Mouse (Mus musculus): ENCODE data around the gene Zfp462. TPM values are rescaled to one million over a fixed set of nuclear protein-coding genes. Genes with fewer than 3 reads are reported as not detected.

Zfp462 gene
- polyA plus RNA-seq, 1 experiment, result 0.06 TPM

- Histone ChIP-seq H3K27me3 (replicated peaks) (no peaks in the 10 kb centered on the region), H3K36me3 (replicated peaks; ENCODE audit: low read length) (no peaks in the 10 kb centered on the region), H3K9me3 (peaks cover 29% of the 10 kb centered on the region), H3K4me3 (replicated peaks) (no peak overlapping the region), H3K4me1 (no peaks in the 10 kb centered on the region)
- TF ChIP-seq FLI1 (IDR thresholded peaks at IDR 0.05; ENCODE audit: low read length), result no peak
Observed at GRCm38 (mm10) chr4:55052686-55053085, 107.8 kb downstream of the Zfp462 start.

- Histone ChIP-seq H3K4me3 (replicated peaks) (no peak overlapping the region), H3K27me3 (replicated peaks) (no peaks in the 10 kb centered on the region), H3K9me3 (peaks cover 3% of the 10 kb centered on the region; the same call in 1 of the 2 replicates), H3K4me1 (no peaks in the 10 kb centered on the region), H3K36me3 (replicated peaks; ENCODE audit: low read length) (no peaks in the 10 kb centered on the region)
- TF ChIP-seq FLI1 (IDR thresholded peaks at IDR 0.05; ENCODE audit: low read length), result no peak
Observed at GRCm38 (mm10) chr4:55057666-55058455, 113.0 kb downstream of the Zfp462 start.

DNA sequence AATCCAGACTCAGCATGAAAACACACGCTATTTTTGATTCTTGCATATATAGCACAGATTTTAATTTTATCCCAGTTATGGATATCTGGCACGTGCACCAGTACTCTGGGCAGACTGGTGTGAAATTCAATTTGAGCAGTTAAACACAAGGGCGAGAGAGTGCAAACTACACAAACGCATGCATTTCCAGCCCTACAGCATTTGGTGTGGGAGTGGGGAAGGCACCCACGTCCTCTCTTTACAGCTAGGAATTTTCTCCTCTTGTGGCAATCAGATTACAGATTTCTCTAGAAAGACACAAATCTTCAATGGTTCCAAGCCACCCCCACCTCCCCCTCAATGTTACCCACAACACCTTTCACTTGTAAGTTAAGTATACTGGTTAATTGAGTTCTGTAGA lies 114.1 kb downstream of the Zfp462 start:
- H3K36me3 ChIP-seq (replicated peaks; ENCODE audit: low read length), result no peaks in the 10 kb centered on the region
- H3K4me1 ChIP-seq, result no peaks in the 10 kb centered on the region
- peaks cover 3% of the 10 kb centered on the region; the same call in 1 of the 2 replicates for H3K9me3 ChIP-seq
- no peak overlapping the region for H3K4me3 ChIP-seq (replicated peaks)
- TF ChIP-seq FLI1 (IDR thresholded peaks at IDR 0.05; ENCODE audit: low read length) (no peak), GATA1 (IDR thresholded peaks at IDR 0.05; ENCODE audit: borderline replicate concordance, low read length) (no peak)
- no peaks in the 10 kb centered on the region for H3K27me3 ChIP-seq (replicated peaks)

GRCm38 (mm10) chr4:55066341-55067170 lies 121.7 kb downstream of the Zfp462 start:
- Histone ChIP-seq H3K9me3 (peaks cover 19% of the 10 kb centered on the region), H3K27me3 (replicated peaks) (no peaks in the 10 kb centered on the region), H3K4me3 (replicated peaks) (no peak overlapping the region), H3K36me3 (replicated peaks; ENCODE audit: low read length) (no peaks in the 10 kb centered on the region), H3K4me1 (no peaks in the 10 kb centered on the region)
- no peak for TF ChIP-seq FLI1 (IDR thresholded peaks at IDR 0.05; ENCODE audit: low read length)

DNA sequence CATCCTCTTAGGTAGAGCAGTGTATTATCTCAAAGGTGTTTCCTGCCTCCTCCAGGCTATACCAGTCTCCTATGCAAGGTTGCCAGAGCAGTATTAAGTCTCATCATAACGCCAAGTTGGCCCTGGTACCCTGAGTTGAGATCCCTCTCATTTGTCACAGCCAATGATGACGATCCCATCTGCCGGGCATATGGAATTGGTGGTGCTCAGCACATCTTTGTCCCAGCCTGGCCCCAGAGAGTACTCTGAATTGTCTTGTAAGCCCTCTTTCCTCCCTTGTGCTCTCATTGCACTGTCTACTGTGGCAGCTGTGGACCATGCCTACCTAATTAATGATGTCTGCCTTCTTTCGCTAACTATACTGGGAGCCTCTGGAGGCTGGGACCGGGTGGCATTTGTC lies 126.7 kb downstream of the Zfp462 start:
- Histone ChIP-seq H3K4me1 (no peaks in the 10 kb centered on the region), H3K4me3 (replicated peaks) (no peak overlapping the region)
- TF ChIP-seq FLI1 (IDR thresholded peaks at IDR 0.05; ENCODE audit: low read length), result no peak
- TF ChIP-seq GATA1 (IDR thresholded peaks at IDR 0.05; ENCODE audit: borderline replicate concordance, low read length), result no peak

GRCm38 (mm10) chr4:55077133-55077889 lies 132.5 kb downstream of the Zfp462 start:
- H3K4me1 ChIP-seq, result no peaks in the 10 kb centered on the region
- no peaks in the 10 kb centered on the region for H3K27me3 ChIP-seq (replicated peaks)
- peaks cover 28% of the 10 kb centered on the region for H3K9me3 ChIP-seq
- H3K4me3 ChIP-seq (replicated peaks), result no peak overlapping the region
- no peaks in the 10 kb centered on the region for H3K36me3 ChIP-seq (replicated peaks; ENCODE audit: low read length)
- TF ChIP-seq GATA1 (IDR thresholded peaks at IDR 0.05; ENCODE audit: borderline replicate concordance, low read length), result no peak
- no peak for TF ChIP-seq FLI1 (IDR thresholded peaks at IDR 0.05; ENCODE audit: low read length)

More for the DNA sequence above, 126.7 kb downstream of the Zfp462 start:
- no peaks in the 10 kb centered on the region for H3K36me3 ChIP-seq (replicated peaks; ENCODE audit: low read length)
- peaks cover 25% of the 10 kb centered on the region for H3K9me3 ChIP-seq
- H3K27me3 ChIP-seq (replicated peaks), result no peaks in the 10 kb centered on the region

GRCm38 (mm10) chr4:55077902-55078716 lies 133.3 kb downstream of the Zfp462 start:
- Histone ChIP-seq H3K4me3 (replicated peaks) (no peak overlapping the region), H3K4me1 (no peaks in the 10 kb centered on the region), H3K27me3 (replicated peaks) (no peaks in the 10 kb centered on the region), H3K36me3 (replicated peaks; ENCODE audit: low read length) (no peaks in the 10 kb centered on the region), H3K9me3 (peaks cover 25% of the 10 kb centered on the region)
- no peak for TF ChIP-seq GATA1 (IDR thresholded peaks at IDR 0.05; ENCODE audit: borderline replicate concordance, low read length)
- no peak for TF ChIP-seq FLI1 (IDR thresholded peaks at IDR 0.05; ENCODE audit: low read length)

DNA sequence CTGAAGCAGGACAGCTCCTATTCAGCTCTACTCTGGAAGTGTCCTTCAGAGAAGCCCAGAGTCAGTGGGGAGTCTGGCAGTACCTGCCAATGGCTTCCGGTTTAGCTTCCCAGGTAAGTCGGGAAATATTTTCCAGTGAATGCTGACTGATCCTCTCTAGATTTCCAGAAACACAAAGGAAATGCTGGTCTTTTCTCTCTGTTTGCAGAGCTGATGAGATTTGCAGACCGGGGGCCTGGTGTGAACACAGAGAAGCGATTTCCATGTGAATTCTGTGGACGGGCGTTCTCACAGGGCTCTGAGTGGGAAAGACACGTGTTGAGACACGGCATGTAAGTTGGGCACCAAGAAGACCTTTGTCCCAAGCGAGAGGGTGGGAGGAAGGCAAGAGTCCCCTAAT lies 134.2 kb downstream of the Zfp462 start:
- Histone ChIP-seq H3K4me3 (replicated peaks) (no peak overlapping the region), H3K27me3 (replicated peaks) (no peaks in the 10 kb centered on the region), H3K4me1 (no peaks in the 10 kb centered on the region), H3K36me3 (replicated peaks; ENCODE audit: low read length) (no peaks in the 10 kb centered on the region), H3K9me3 (peaks cover 26% of the 10 kb centered on the region)
- no peak for TF ChIP-seq FLI1 (IDR thresholded peaks at IDR 0.05; ENCODE audit: low read length)
- no peak for TF ChIP-seq GATA1 (IDR thresholded peaks at IDR 0.05; ENCODE audit: borderline replicate concordance, low read length)

GRCm38 (mm10) chr4:55084080-55084688 lies 139.3 kb downstream of the Zfp462 start:
- H3K4me3 ChIP-seq (replicated peaks), result no peak overlapping the region
- TF ChIP-seq GATA1 (IDR thresholded peaks at IDR 0.05; ENCODE audit: borderline replicate concordance, low read length) (no peak), FLI1 (IDR thresholded peaks at IDR 0.05; ENCODE audit: low read length) (no peak)
- peaks cover 14% of the 10 kb centered on the region; the same call in 1 of the 2 replicates for H3K9me3 ChIP-seq
- no peaks in the 10 kb centered on the region for H3K36me3 ChIP-seq (replicated peaks; ENCODE audit: low read length)
- no peaks in the 10 kb centered on the region for H3K27me3 ChIP-seq (replicated peaks)
- no peaks in the 10 kb centered on the region for H3K4me1 ChIP-seq
